Mouse (Mus musculus): Measurements from ENCODE around the gene Npepps.
A peak's percentile ranks its signal among the peaks of the same experiment; 100 is the strongest.
"Not testable (repeated sequence)": the region's sequence is repeated elsewhere in the genome, so short reads cannot be mapped to it uniquely, and the experiment has no call there.

The Npepps gene

GRCm38 (mm10) chr11:97241321-97241720, 39.1 kb downstream of the Npepps start:
- DNase-seq (ENCODE audit: low read depth, low spot score) = no peak

- no peak for DNase-seq (ENCODE audit: low read depth, low spot score)
Observed at GRCm38 (mm10) chr11:97237976-97238375, 42.5 kb downstream of the Npepps start.

GRCm38 (mm10) chr11:97232436-97232835, 48.0 kb downstream of the Npepps start:
- DNase-seq (ENCODE audit: low read depth, low spot score) = no peak

- DNase-seq (ENCODE audit: low read depth, low spot score) = no peak
Observed at GRCm38 (mm10) chr11:97229396-97229795, 51.0 kb downstream of the Npepps start.

DNA sequence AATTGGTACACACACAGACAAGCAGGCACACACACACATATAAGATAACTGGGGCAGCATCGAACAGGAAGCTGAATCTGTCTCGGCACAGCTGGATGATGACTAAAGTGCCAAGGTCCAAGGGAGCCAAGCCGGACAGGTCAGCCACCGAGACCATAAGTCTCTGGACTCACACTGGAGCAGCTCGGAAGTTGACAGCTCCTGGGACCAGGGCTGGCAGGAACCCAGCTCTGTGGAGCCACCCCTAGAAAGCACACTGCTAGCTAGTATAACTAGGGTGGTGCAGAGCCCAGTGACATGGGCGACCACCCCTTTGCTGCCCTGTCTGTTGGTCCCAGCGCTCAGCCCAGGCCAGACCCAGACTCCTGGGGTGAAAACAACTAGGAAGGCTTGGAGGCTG, 51.5 kb downstream of the Npepps start:
- DNase-seq (ENCODE audit: low read depth, low spot score) = no peak

- no peak for DNase-seq (ENCODE audit: low read depth, low spot score)
Observed at GRCm38 (mm10) chr11:97226131-97226530, 54.3 kb downstream of the Npepps start.

DNA sequence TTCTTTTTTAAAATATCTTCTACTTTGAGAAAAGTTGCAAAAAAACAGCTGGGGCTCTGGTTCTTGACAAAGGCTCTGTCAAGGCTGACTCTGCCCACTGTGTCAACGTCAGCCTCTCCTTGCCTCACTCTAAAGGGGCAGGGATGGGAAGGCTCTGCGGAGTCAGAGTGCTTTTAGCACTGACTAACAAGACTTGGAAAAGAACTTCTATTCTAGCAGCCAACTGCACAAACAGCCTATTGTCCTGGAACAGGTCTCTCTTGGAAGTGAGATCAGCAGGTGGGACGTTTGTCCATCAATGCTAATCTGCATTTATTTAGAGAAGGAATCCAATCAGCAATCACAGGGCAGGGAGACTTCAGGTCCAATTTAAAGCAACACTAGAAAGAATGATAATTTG, 57.0 kb downstream of the Npepps start:
- no peak for DNase-seq (ENCODE audit: low read depth, low spot score)

DNA sequence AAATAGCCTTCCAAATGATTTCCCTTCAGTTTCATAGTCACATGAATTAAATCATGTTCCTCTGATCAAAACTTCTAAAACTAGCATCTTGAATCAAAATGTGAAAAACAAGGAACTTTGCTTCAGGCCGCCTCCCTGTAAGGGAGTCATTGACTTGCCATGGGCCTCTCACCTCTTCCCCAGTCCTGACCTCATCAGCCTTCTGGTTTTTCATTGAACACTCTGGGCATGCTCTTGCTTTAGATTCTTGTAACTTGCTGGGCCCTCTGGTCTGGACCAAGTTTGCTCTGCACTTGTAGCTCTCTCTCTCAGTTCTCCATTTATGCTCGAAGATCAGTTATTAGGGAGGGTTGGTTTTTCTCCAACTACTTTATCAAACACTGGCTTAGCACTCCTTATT, 58.8 kb downstream of the Npepps start:
- no peak for DNase-seq (ENCODE audit: low read depth, low spot score)

DNA sequence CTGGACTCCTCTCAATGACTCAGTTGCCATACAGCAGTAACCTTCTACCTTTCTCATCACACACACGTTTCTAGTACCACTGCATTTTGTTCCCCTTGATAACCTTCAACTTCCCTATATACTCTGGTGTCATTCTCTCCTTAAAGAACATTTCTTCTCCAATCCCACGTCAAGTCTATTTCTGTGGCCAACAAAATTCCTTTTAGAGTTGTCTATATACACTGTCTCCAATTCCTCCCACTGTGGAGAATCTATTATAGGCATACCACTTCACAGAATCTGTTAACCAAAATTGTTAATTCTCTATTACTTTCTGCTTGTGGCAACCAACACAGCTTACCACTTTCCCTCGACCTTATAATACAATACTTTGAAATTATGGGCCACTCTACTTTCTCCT, 60.2 kb downstream of the Npepps start:
- no peak for DNase-seq (ENCODE audit: low read depth, low spot score)

DNA sequence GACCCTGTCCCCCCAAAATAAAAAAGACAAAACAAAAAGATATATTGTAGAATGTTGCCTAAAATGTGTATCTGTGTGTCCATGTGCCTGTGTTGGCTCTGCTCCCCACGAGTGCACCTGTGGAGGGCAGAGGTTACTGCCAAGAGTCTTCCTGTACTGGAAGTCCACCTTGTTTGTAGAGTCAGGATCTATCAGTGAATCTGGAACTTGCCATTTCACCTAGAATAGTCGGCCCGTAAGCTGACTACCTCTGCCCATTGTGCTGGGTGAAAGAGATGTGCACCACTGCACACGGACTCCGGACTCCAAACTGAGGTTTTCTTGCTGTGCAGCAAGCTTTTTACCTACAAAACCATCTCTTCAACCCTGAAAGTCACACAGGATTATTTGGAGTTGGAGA, 66.0 kb downstream of the Npepps start:
- DNase-seq (ENCODE audit: low read depth, low spot score) = no peak

GRCm38 (mm10) chr11:97210728-97211400, 69.6 kb downstream of the Npepps start:
- no peak for DNase-seq (ENCODE audit: low read depth, low spot score)

DNA sequence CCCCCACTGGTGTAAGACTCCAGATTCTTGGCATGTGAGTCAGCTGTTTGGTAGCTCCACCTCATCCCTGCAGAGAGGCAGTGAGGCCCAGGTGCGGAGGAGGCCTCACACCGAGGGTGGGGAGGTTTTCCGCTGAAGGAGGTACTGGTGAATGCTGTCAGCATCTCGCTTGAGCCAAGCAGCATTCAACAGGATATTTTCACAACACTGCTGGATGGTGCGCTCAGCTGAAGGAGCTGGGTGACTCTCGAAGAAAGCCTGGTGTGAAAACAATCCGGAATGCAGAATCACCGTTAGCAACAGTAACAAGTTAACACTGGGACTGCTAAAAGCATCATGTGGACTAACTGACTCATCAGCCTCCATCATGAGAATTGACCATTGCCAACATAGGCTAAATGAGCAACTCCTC, 73.4 kb downstream of the Npepps start:
- DNase-seq (ENCODE audit: low read depth, low spot score) = no peak

- no peak for DNase-seq (ENCODE audit: low read depth, low spot score)
Observed at GRCm38 (mm10) chr11:97199519-97199918, 80.9 kb downstream of the Npepps start.

GRCm38 (mm10) chr11:97198601-97199000, 81.8 kb downstream of the Npepps start:
- DNase-seq (ENCODE audit: low read depth, low spot score) = no peak

GRCm38 (mm10) chr11:97197021-97197420, 83.4 kb downstream of the Npepps start:
- DNase-seq (ENCODE audit: low read depth, low spot score) = no peak

- DNase-seq (ENCODE audit: low read depth, low spot score) = no peak
Observed at GRCm38 (mm10) chr11:97196541-97196940, 83.9 kb downstream of the Npepps start.

- no peak for DNase-seq (ENCODE audit: low read depth, low spot score)
Observed at GRCm38 (mm10) chr11:97192621-97192951, 87.9 kb downstream of the Npepps start.

- DNase-seq (ENCODE audit: low read depth, low spot score) = no peak
Observed at GRCm38 (mm10) chr11:97191915-97192620, 88.4 kb downstream of the Npepps start.

DNA sequence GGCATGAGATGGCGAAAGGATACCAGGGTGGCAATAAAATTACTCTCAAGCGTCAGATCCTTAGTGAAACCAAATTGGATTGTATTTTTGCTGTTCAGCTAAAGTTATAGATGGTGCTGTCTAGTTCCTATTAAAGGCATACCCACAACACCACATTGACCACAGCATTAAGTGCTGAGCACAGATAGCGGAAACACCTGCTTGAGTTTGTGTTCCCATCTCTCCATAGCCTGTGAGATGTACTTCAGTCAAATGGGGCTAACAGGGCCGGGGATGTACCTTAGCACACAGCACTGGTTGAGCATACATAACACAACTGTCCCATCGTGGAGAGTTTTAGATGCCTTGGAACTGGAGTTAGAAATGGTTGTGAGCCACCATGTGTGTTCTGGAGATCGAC, 89.4 kb downstream of the Npepps start:
- DNase-seq (ENCODE audit: low read depth, low spot score) = no peak

DNA sequence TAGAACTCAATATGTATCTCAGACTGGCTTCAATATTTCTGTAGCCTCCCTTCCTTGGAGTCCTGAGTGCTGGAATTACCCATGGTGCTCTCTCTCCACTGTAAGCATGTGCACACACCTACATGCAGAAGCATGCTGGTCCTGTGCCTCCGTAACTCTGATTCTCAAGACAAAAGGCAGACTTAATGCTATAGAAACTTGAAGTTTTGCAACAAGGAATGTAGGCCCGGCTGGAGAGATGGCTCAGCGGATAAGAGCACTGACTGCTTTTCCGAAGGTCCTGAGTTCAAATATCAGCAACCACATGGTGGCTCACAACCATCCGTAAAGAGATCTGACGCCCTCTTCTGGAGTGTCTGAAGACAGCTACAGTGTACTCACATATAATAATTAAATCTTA, 90.8 kb downstream of the Npepps start:
- DNase-seq (ENCODE audit: low read depth, low spot score) = not testable (repeated sequence)

DNA sequence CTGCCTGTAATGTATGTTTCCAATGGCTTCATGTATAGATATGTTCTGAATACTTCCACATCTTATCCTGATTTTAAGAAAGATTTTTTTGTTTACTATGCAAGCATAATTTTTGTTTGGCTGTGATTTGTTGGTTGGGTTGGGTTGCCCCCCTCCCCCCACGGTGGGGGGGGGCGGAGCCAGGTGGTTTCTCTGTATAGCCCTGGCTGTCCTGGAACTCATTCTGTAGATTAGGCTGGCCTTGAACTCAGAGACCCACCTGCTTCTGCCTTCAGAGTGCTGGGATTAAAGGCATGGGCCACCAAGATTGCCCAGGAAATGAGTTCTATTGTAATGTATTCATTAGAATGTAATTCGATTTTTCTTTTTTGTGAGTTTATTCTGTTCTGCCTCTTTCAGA, 91.2 kb downstream of the Npepps start:
- DNase-seq (ENCODE audit: low read depth, low spot score) = no peak

DNA sequence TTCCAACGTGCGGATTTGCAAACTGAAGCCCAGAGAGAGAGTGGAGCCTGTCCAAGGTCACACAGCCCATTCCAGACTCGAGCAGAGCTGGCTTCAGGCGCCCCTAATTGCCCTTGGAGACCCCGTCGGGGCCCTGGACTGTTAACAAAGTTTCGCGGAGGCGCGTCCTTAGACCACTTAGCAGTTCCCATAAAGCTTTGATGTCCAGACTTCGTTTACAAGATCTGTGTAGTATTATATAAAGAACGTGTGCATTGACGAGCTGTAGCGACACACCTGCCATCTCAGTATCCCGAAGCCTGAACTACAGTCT, 91.8 kb downstream of the Npepps start:
- DNase-seq (ENCODE audit: low read depth, low spot score) = no peak

DNA sequence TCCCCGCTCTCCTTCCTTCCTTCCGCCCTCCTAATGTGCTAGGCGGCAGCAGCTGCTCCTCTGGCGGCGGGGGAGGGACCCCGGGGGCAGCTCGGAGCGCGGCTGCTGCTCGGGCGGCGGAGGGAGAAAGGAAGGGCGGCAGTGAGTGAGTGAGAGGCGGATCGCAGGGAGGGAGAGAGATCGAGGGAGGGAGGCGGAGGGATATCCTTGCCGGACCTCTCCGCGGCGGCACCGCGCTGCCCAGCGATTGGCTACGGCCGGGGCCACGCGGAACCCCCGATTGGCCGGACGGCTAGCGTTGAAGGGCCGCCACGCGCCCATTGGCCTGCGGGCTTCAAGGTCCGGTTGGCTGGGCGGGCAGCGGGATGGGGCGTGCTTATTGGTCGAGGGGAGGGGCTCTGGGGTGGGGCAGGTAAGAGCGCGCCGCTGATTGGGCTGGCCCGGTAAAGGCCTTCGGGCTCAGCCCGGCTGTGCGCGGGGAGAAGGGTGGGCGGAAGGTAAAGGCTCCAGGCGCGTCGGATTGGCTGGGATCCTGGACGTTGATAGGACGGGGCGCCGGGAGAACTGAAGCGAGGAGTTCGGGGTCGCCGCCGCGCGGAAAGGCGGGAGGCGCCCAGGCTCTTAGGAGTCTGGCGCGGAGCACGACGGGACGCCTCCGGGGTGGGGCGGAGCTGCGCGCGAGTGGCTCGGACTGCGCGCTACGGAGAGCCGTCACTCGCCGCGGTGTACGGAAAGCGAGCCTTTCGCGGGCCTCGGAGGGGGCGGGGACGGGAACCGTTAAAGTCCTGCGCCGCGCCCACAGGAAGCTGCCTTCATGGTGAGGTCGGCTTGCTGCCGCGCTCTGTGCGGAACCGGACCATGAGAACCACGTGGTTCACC, 92.4 kb downstream of the Npepps start, which contains the start of gene Kpnb1:
Kpnb1 (minus strand) TSS at position 118 of the 879 bp plus-strand sequence.
- peak; percentile 97 for DNase-seq (ENCODE audit: low read depth, low spot score)
